Mouse (Mus musculus) spleen, postnatal 14 days (tissue): Measurements from ENCODE around the gene Slc16a6.

ENCODE experiments used
- DNase-seq, 2 experiments: peaks; one replicate each; pipeline ENCODE4 v3.0.0; 2021 to 2022; ENCODE audit warnings: low spot score in 2 of 2

The Slc16a6 gene

DNA sequence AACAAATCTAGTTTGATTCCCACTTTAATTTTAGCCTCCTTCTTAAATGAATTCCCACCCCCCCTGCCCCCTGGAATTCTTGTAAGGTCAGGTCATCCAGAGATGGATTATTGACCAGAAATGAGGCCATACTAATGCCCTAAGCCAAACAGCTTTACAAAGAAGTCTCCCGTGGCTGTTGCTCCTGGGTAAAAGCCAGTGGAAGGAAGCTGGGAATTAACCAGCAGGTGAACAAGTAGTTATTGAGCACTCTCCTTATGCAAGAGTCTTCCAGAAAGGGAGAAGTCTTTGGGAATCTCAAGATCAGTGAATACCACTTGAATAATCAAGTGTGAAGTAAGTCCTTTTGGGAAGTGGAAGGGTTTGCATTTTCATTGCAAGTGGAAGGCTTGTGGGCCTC lies 13.7 kb upstream of the Slc16a6 start:
- DNase-seq, result no peak

DNA sequence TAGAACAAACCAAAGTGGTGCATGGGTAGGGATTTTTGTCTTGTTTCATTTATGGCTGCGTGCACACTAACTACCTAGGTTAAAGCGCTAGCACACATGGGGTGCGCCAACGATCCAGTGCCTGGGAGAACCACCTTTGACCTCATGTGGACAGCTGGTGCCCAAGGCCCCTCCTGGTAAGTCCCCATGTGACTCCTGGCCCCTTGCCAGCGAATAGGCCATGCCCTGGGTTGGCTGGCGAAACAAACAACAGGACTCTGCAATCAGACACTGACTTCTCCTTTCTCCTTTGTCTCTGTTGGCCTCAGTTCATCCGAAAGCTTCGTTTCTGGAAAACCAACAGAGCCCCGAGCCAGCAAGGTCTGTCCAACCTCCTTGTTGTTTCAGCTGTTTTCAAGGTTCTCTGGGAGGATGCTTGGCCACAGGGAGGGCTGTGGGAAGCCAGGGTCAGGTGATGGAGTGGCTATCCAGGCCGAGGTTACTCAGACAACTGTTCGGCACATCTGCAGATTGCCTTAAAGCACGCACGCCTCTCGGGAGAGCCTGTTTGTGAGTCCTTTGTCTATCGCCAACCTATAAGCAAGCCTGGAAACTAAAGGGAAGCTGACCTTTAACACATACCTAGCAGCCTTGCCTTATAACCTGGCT lies 12.1 kb upstream of the Slc16a6 start:
- DNase-seq, result no peak

DNA sequence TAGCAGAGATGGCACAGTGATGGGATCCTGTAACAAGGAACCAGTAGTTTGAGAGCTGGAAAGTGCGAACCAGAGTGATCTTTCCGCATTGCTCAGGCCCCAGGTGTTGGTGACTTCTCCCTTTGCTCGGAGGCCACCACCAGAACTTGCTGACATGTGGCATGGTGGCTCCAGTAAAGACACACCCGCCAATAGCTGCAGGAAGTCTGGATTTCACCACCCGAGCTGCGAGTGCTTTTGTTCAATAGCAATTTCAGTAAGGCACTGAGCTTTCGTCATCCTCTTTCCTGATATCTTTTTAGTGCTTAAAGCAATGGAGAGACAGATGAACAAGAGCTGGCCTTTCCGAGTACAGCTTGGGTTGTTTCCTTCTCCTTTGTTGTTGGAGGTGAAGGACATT lies 7.0 kb upstream of the Slc16a6 start:
- DNase-seq, result no peak

DNA sequence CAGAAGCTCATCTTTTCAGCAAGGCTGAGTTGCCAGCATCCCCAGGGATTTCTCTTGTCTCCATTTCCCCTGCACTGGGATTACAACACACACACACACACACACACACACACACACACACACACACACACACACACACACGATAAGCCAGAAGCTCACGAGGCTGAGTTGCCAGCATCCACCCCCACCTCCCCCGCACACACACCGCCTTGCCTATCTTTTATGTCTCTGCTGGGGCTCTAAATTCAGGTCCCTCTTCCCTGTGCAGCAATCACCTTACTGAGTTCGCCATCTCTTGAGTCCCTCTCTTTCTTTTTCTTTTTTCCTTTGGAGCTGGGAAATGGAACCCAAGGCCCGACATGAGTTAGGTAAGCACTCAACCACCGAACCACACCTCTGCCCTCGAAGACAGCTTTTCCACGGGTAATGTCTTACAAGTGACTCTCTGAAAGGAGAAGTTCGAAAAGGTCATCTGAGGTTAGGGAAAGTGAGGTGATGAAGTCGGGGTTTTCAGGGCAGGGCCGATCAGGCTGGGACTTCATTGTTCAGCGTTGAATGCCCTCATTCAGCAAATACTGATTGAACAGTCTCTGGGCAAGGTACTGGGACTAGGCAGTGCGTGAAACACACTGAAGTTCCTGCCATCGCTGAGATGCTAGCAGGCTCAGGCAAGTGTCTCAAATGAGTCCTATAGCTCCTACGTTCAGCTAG lies 6.3 kb upstream of the Slc16a6 start:
- no peak for DNase-seq

DNA sequence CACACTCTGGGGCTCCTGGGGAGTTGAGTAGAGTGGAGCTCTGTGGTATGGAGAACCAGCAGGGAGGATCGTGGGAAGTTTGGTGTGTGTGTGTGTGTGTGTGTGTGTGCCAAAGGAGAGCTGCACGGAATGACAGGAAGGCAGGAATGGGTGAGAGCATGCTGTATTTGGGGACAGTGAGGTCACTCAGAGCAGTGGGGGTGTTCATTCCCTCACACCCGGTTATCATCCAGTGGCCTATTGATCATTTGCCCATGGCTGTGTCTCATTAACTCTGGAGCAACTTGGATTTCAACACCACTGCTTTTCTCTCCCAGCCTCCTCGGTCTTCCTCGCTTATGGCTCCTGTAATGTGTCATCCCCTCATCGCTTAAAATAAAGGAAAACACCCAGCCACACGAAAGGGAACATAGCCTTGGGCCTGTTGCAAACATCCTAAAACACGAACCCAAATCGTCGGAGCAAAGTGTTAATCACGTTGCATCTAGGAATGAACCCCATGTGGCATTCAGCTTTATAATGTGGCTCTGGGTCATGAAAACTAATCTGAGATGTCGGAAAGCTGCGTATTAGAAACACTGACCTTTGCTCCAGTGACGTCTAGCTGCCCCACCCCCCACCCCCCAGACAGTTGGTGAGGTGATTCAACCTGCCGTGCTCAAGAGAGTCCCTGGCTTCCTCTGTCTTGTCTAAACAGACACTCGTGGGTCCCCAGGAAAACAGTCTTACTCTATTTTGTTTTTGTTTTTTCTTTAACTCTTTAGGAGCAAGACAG lies 4.4 kb upstream of the Slc16a6 start:
- no peak for DNase-seq

DNA sequence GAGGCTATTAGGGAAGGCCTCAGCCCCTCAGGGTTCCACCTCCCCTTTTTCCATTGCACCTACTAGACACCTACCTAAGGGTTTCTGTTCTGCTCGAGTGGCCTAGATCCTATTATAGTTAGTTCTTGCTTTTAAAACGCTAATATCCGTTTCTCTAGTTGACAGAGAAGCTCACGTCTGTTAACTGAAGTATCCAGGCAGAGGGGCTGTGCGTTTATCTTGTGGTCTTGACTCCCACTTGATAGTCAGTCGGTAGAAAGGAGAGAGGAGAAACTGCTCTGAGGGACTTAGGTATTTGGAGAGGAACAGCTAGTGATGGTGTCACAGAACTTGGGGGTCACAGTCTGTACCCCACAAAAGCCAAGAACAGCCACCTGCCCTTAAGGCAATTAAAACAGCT lies 3.3 kb upstream of the Slc16a6 start:
- no peak for DNase-seq

DNA sequence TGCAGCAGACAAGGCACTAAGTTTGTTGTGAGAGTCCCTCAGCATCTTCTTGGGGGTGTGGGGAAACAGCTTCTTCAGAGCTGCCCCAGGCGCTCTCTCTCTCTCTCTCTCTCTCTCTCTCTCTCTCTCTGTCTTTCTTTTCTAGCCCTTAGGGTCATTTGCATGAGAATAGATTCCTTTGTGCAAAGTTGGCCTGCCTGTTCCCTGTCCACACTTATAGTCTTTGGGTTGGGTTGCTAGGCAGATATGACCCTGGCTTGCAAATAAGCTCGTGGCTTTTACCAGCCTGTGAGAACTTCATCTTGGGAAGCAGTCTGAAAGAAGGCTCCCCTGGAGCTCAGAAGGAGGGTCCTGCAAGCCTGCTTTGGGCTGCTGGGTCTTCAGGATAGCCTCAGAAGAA lies 2.8 kb upstream of the Slc16a6 start:
- no peak for DNase-seq

DNA sequence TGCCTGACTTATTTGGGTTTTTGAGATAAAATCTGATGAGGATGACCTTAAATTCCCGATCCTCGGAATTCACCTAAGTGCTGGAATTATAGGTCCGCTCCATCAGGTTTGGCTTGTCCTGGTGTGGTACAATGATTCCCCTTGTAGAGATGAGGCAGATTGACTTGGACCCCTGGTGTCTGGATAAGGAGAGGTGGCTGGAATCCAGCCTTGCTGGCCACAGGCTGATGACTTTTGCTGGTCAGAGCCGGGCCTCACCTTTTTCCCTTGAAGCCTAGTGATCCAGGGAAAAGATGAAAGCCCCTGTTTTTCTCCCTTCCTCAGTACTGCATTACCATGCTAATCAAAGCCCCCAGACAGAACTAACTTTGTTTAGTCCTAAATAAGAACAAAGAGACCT lies 2.3 kb upstream of the Slc16a6 start:
- no peak for DNase-seq

DNA sequence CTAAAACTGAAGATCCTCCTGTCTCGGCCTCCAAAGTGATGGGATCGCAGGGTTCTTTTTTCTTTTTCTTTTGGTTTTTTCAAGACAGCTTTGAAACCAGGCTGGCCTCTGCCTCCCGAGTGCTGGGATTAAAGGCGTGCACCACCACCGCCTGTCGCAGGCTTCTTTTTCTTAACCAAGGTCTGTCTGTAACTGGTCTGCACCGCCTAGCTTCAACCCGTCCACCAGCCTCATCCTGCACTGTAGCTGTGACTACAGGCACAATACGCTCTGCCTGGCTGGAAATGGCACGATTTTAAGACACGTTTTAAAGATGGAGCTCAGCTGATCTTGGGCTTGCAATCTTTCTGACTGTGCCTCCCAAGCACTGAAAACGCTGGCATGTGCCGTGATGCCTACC lies 1.4 kb upstream of the Slc16a6 start:
- DNase-seq, result no peak

DNA sequence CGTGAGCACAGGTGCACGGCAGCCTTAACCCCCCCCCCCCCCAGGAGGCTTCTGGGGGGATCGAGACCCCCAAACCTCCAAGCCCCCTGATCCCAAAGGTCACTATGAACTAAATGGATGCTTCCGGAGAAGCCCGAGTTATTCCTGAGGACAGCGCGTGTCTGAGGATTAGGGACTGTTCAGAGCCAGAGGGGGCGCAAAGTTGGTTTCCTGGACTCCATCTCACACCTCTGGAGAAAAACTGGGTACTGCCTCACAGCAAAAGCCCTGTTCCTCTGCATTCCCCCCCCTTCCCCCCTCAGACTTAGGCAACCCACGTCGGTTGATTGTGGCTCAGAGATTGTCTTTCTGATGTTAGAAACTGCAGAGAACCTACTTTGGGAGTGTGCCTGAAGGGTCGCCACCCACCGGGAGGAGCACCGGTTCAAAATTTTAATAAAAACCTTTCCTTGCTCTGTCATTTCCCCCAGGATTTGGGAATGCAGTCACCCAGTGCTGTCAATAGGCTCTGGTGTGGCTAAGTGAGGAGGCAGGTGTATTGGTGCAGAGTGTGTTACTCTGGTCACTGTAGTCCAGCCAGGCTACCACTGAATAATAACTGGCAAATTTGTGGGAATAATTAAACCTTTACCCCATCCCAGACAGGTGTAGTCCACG lies 816 bp upstream of the Slc16a6 start:
- no peak for DNase-seq

DNA sequence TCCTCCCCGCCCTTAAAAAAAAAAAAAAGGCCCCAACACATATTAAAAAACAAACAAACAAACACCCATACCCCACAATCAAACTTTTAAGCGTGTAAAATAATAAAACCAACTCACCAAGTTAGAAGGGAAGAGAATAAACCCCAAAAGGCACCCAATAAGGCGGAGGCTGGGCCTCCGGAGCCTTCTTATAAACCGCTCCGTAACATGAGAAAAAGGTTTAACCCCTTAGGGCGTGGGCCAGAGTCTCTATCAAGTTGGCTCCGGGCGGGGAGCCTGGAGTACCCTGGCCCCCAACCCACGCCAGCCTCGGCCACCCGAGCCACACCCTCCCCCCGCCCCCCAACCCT lies 602 bp downstream of the Slc16a6 start:
- DNase-seq, result no peak

DNA sequence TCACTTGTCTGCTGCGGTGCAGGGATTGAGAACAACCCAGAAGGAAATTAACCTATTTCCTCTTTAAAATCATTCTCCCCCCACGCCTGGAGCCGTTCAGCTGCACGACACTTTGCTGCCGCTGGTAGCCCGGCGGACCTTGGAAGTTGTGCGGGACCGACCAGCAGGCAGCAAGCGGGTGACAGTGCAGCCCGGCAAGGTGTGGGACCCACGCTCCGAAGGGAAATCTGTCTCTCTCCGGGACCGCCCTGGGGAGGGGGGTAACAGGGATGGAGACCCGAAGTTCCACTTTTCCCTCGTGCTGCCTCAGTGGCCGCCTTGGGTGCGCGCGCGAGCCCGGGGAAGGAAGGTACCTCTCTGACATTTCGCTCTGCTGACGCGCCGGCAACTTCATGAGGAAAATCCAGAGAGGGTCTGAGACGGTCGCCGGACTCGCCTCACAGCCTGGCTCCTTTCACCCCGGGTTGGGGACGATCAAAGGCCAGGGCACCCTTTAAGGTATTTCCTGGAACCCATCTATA lies 1.2 kb downstream of the Slc16a6 start:
- DNase-seq, result peak; percentile 29 to 53

DNA sequence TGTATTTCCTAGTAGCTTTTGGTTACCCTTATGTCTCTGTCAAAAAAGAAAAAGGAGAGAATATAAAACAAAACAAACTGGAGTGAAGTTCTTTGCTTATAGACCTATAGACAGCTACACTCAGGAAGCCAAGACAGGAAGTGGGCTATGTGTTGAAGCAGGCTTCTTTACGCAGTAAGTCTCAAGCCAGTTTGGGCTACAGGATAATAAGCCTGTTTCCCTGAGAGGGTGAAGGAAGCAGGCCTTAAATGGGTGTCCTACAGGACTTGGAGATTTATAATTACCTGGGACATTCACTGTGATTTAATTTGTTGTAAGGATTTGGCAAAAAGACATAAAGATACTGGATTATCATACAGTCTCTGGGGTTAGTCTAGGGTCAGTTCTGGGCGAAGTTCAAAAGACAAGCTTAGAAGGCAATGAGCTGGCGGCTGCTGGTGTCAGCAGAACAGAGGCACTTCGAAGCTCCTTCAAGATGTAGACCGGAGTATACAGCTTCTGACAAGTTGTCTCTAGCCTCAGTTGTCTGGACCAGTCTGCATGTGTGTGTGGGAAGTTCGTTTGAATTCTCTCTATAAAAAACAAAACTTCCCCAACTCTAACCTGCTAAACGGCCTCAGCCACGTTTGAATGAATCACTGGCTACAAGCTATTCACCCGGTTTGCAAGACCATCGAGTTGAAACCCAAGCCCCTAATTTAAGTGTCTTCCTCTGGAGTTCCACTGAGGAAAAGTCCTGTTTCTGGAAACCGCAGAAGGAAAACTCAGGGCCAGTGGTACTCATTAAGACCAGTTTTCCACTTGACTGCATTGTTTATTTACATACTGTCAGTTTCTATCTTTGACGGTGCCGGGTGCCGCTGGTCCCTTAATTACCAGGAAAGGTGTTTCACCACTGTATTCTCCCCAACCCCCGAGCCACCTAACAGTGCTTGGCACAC lies 2.2 kb downstream of the Slc16a6 start:
- peak in 1 of 2 experiments; percentile 23 for DNase-seq

DNA sequence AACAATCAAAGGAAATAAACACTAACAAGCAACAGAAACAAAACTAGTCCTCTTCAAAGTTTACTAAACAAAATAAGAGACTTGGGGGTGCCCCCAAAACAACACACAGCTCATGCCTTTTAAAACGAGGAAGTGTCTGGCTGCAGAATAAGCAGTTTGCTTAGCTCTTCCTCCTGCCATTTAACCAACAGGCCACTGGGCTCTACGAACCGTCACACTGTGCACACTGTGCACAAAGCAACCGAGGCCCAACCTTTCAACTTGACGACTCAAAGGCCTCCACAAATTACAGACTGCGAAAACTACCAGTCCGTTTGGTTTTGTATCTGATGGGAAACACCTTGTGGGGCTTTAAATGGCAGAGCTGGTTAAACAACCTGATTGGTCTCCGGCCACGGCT lies 3.2 kb downstream of the Slc16a6 start:
- peak in 1 of 2 experiments; percentile 30 for DNase-seq

DNA sequence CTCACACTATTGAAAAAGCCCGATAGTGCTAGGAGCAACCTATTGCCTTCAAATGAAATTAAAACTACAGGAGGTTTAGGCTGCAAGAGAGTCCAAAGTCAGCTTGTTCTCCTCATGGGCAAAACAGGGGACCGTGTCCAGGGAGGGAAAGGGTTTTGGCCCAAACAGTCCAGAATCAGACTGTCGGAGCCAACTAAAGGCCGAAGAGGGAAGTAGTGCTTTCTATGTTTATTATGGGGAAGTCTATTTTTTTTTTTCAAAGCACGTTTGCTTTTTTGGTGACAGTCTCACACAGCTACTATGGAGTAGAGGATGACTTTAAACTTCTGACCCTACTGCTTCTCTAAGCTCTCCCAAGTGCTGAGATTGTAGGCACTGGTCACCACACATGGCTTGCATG lies 5.3 kb downstream of the Slc16a6 start:
- DNase-seq, result no peak

DNA sequence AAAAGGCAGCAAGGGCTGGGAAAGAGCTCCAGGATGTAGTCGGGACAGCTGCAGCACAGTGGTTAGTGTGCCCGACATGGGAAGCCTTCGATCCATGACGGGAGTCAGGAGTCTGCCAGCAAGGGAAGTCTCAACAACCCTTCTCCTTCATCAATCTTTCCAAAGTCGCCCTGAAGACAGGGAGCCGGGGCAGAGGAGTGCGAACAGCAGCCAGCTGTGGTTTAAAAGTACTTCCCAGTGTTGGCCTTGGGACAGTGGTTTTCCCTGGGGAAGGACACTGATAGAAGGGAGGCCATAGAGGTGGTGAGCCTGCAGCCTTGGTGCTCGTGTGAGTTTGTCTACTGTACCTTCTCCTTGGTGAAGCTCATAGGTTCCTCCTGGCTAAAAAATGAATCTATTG lies 6.4 kb downstream of the Slc16a6 start:
- DNase-seq, result no peak

DNA sequence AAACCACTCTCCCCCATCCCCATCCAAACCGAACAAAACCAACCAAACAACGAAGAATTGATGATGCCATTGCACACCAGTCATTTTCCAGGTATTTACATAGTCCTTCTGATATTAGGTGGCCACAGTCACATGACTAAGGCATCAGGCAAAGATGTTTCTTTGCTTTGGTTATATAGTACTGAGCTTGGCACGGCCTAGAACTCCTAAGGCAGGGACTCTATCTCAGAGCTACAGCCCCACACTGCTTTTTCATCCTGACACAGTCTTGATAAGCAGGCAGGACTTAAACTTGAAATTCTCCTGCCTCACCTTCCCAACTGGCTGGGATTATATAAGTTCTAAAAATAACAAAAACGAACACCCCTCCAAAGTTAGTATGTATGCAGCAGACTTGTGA lies 8.3 kb downstream of the Slc16a6 start:
- no peak for DNase-seq

DNA sequence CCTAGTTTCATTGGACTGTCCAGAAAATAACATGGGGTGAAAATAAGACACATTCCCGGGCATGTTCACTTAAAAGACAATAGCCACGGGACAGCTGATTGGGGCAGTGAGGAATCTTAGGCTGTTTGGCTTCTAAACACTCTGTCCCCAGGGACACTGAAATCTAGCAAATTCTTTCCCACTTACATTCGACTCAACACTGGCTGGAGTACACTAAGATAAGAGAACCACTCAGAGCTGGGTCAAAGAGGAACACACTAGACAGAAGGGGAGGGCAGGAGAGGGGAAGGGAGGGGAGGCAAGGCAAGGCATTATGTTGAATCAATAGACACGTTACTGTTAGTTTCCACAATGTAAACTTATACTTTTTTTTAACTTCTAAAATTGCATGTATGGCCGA lies 12.8 kb downstream of the Slc16a6 start:
- DNase-seq, result no peak

DNA sequence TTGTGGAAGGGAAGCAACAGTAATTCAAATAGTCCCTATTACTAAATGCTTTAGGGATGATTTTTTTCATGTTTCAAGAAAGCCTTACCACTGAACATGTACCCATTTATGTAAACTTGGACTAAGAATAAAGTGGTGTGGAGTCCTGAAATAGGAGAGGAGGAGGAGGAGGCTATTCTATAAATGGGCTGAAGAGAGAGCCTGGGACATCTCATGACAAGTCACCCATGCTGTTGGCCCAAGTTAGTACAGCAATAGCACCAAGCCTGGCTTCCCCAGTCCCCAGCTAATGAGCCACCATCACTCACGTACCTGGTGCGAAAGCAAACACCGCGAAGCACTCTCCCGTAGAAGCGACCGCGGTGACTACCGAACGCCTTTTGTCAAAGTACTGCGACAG lies 15.2 kb downstream of the Slc16a6 start:
- no peak for DNase-seq

DNA sequence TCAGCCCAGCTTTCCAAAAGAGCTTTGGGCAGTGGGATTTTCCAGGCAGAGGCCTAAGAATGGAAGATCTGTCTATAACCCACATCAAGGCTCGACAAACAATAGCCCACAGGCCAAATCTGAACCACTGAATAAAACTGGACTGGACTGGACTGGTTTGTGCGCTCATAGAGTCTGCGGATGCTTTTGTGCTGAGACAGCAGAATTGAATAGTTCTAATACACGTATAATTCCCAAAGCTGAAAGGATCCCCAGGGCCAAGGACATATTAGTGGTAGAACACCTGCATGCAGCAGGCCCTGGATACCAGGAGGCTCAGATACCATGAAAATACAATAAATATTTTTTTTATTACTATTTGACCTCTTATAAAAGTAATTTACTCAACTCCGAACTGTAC lies 17.1 kb downstream of the Slc16a6 start:
- DNase-seq, result no peak

DNA sequence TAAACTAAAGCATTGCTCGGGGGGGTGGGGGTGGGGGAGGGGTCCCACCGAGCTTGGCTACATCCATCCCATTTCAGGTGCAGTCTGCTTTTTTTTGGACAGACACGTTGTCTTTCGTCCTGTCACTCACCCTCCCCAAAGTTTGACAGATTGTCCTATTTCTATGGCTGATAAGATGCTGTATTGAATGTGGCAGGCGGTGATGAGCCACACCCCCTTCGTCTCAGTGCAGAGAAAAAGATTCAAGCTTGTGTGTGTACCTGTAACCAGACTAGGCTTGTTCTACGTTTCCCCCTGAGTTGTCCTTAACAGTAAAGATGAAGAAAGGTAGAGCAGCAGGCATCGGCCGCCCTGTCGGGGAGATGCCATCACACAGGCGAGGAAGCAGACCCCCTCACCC lies 22.2 kb downstream of the Slc16a6 start:
- DNase-seq, result no peak
